Mouse (Mus musculus) mammary gland, adult 2 months (tissue): ENCODE measurements around the gene Cryzl1. TPM values are rescaled to one million over a fixed set of nuclear protein-coding genes. Genes with fewer than 3 reads are reported as not detected.

Experiments used
- polyA plus RNA-seq: library from polyadenylated mRNA; depleted of rRNA; stranded (reverse); fragments of >200 nt; gene quantifications from 2 replicates; pipeline ENCODE4 v1.2.3, GENCODE M21; 2012; ENCODE audit warnings: low replicate concordance; rRNA removed

Cryzl1 gene
- polyA plus RNA-seq, result 14.6 and 40.1 TPM in 2 replicates

GRCm38 (mm10) chr16:91728123-91729065 is at the start of gene Cryzl1:
Gene Cryzl1 (minus strand): TSS chr16:91728975.

DNA sequence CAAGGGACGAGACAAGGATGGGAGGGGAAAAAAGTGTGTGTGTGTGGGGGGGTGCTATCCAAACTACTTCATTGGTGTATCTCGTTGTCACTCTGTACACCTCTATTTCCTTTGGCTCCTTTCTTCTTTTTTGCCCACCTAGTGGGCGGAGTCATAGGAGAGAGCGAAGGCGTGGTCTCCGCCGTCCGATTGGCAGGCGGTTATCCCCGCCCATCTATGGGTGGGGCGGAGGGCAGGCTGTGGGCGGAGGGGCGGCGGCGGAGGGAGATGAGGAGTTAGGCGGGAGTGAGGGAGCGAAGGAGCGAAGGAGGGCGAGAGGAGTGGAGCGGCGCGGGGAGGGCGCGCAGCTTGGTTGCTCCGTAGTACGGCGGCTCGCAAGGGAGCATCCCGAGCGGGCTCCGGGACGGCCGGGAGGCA is 299 bp upstream of the Cryzl1 start, which contains the start of gene Itsn1:
TSS of gene Itsn1 (plus strand) at position 216 of the 417 bp plus-strand sequence.

DNA sequence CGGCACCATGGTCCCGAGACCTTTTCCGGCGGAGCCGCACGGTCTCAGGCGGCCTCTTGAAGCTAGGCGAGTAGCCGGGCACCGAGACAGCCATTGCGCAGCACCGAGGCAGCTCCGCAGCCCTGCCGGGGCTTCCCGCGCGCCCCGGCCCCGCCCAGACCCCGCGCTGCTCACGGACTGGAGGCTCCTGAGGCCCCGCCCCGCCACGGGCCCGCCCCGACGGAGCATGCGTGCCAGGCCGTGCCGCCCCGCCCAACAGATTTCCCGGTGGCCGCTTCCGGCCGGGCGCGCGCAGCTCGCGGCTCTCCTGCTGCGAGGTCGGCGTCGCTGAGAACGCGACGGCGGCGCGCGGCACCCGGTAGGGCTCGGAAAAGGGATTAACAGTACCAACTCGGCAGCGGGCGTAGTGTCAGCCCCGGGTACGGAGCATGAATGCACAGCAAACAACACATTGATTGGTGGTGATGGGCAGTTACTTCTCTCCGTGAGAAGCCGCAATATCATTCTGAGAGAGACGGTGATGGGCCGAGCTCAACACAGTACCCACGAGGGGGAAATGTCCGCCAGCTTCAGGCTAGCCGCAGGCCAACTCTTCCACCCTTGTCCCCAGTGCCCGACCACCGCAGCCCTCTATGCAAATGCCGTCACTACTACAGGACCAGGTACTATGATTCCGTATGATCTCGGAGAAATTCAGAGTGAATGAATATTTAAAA is 40.0 kb downstream of the Cryzl1 start, which contains the start of gene Donson:
TSS of gene Donson (minus strand) at position 152 of the 716 bp plus-strand sequence.

DNA sequence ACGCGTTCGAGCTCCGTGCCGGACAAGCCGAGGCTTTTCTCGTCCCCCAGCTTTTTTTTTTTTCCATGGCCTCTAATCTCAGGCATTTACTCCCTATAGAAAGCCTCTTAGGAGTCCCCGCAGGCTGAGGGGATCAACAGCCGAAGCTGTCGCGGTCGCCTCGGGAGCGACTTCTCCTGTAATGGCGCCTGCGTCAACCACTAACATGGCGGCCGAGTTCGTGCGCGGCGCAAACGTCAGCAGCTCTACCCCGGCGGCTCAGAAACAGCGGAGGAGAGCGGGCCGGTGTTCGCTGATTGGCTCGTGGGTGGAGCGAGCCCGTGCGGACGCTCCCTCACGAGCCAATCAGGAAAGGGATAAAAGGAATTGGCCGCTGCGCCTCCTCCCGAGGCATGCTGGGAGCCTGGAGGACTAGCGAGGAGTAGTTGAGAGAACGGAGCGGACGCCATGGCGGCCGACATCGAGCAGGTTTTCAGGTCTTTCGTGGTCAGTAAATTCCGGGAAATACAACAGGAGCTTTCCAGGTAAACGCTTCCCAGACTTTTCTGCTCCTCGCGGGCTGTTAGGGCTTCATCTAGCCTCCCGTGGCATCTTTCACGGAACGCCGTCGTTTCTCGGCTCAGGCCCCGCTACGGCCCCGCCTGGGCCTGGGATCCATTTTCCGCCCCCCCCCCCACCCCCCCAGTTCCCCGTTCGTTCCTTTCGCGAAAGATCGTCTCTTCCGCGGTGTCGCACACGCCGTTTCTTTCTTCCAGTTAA is 81.1 kb downstream of the Cryzl1 start, which contains the start of gene Son:
TSS of gene Son (plus strand) at position 46 of the 759 bp plus-strand sequence.

DNA sequence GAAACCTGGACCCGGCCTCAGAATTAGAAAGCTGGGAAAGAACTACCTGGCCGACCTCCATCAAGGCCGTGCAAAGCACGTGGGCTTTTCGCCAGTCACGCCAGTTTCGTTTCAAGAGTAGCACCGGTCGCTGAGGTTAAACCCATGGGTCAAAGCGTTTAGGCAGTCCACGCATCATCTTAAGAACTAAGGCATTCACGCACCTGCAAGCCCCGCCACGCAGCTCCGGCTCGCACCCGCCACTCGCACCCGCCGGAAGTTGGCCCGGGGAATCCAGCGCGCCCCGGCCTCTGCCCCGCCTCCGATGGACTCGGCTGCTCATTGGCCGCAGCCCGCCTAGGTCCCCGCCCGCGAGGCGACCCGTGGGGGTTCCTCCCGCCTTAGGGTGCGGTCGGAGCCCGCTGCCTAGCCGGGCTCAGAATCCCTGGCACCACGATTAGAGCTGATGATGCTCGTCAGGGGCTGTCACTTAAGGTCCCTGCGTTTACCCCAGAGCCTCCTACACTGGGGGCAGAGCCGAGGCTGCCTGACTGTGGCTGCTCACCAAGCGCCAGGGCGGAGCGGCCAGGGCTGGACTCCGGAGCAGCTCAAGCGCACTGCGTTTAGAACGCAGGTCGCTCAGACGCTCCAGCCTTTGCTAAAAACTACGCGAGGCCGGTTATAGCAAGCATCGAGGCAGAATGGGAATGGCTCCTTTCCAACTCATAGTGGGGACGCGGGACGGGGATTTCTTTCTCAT is 81.9 kb downstream of the Cryzl1 start, which contains the start of gene Gart:
TSS of gene Gart (minus strand) at position 272 of the 739 bp plus-strand sequence.

Other genes with a start within 250 kb of the Cryzl1 start
- gene Ifnar1, start 243.7 kb downstream of the Cryzl1 start, polyA plus RNA-seq, result 24.6 and 30.2 TPM in 2 replicates
- 27.9 and 47.6 TPM in 2 replicates for gene Ifngr2, start 181.9 kb downstream of the Cryzl1 start, polyA plus RNA-seq
- 32.6 and 49.5 TPM in 2 replicates for gene Tmem50b, start 131.2 kb downstream of the Cryzl1 start, polyA plus RNA-seq
- gene Dnajc28, start 109.9 kb downstream of the Cryzl1 start, polyA plus RNA-seq, result 1.7 and 4.3 TPM in 2 replicates
- 23.0 and 24.6 TPM in 2 replicates for gene Gart, start 82.0 kb downstream of the Cryzl1 start, polyA plus RNA-seq
- 128 and 263 TPM in 2 replicates for gene Son, start 81.5 kb downstream of the Cryzl1 start, polyA plus RNA-seq
- gene Donson, start 40.2 kb downstream of the Cryzl1 start, polyA plus RNA-seq, result 10.3 and 20.4 TPM in 2 replicates
- 29.7 and 75.9 TPM in 2 replicates for gene Itsn1, start 306 bp upstream of the Cryzl1 start, polyA plus RNA-seq